Mouse (Mus musculus): ENCODE results near the gene Efcab10. TPM values are rescaled to one million over a fixed set of nuclear protein-coding genes. Genes with fewer than 3 reads are reported as not detected.

The Efcab10 gene
- polyA plus RNA-seq (2012; fragmentation: generic; extraction: Trizol), result not detected

DNA sequence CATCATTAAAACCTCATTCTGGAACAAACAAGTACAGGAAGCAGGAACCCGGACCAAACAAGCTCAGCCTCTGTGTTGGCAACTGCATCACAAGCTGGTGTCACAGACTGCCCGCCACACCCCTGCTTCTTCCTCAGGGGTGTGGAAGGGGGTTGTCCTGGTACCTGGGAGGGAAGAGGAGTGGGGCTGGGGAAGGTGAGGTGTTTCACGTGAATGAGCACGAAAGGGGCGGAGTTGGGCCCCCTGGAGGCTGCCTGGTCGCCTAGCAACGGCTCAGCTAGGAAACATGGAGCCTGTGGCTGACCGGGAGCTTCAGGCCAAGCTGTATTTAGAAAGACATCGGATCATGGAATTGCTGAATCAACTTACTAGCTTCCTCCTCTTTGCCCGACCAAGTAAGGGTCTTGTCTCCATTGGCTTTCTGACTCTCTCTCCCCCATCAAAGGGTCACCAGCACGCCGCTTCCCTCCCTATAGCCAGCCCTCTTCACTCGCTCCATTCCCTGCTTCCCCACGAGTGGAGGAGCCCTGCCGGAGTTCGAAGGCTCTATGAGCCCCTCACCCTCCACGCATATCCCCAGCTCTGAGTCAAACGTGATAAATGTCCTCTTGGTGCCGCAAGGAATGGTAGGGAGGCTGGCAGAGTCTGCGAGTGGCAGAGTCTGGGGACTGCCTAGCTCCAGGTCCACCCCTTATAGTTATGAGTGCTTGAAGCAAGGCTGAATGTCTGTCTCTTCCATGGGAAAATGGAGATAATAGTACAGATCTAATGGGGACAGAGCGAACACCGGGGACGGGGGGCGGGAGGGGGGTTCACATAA lies at the start of gene Efcab10:
Gene Efcab10, plus strand, starts transcription at position 51 of the 820 bp plus-strand sequence.
- Histone ChIP-seq H3K27me3 (ENCODE audit: control insufficient read depth, insufficient read depth, insufficient read length) (peaks cover 11% of the 10 kb centered on the region), H3K4me3 (no peak within 1 kb of the TSS), H3K4me2 (ENCODE audit: low read depth) (no peak within 1 kb of the TSS), H3ac (ENCODE audit: control insufficient read depth, insufficient read length) (no peak within 1 kb of the TSS), H3K79me2 (ENCODE audit: control insufficient read depth, insufficient read depth) (no peaks in the 10 kb centered on the region), H3K36me3 (ENCODE audit: control insufficient read depth, insufficient read depth) (no peaks in the 10 kb centered on the region)
- TF ChIP-seq POLR2A (IDR thresholded peaks at IDR 0.05; ENCODE audit: insufficient read length, low read depth) (no peak), SRF (IDR thresholded peaks at IDR 0.05; ENCODE audit: control insufficient read depth, insufficient read length, low read depth) (no peak), MYOG (IDR thresholded peaks at IDR 0.05; ENCODE audit: control insufficient read depth in 1 of 3, insufficient read depth in 1 of 3, insufficient read length in 2 of 3, low read depth in 2 of 3) (no peak), MYOD1 (IDR thresholded peaks at IDR 0.05; ENCODE audit: control insufficient read depth in 1 of 3, insufficient read length in 2 of 3, low read depth in 2 of 3) (no peak), REST (IDR thresholded peaks at IDR 0.05; ENCODE audit: insufficient read depth, insufficient read length) (no peak), MAX (IDR thresholded peaks at IDR 0.05; ENCODE audit: low read depth) (no peak), TCF3 (IDR thresholded peaks at IDR 0.05; ENCODE audit: insufficient read length, low read depth) (no peak), CEBPB (IDR thresholded peaks at IDR 0.05; ENCODE audit: insufficient read depth, poor library complexity, severe bottlenecking) (no peak)

DNA sequence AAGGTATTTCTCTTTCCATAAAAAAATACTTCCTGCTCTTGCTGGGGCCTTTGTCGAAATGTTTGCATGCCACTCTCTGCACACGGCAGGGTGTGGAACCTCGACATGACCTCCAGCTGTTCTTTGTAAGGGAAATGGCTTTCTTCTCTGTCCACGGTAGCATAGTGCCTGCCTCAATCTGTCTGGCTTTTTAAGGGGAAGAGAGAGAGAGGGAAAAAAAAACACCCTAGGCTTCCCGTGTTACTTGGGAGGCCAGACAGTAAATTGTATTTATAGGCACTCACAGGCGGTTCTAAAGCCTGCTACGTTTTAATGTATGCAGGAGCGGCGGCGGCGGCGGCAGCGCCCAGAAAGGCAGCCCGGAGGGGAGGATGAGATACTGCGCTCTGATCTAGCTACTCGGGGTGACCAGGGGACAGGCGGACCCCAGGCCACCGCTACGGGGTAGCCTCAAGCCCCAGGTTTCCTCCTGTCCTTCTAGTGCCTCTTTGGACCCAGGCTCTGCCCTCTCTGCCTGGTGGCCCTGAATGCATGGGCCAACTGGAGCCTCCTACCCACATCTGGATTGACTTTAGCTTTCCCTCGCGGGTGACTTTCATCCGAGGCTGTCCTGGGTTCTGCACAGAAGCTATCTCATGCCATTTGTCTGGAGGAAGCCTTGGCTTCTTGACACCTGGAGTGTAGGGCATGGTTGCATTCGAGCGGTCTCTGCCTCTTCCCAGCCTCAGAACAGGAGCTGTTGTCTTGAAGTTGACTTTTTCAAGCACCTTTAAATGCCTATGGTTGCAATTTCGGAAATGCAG lies 49.5 kb upstream of the Efcab10 start:
- TF ChIP-seq REST (IDR thresholded peaks at IDR 0.05; ENCODE audit: insufficient read depth, insufficient read length), result no peak
- no peak for TF ChIP-seq MYOG (IDR thresholded peaks at IDR 0.05; ENCODE audit: control insufficient read depth in 1 of 3, insufficient read depth in 1 of 3, insufficient read length in 2 of 3, low read depth in 2 of 3)
- no peak for TF ChIP-seq TCF12 (IDR thresholded peaks at IDR 0.05; ENCODE audit: insufficient read depth, poor library complexity, severe bottlenecking)
- TF ChIP-seq POLR2A (IDR thresholded peaks at IDR 0.05; ENCODE audit: insufficient read length, low read depth), result no peak
- TF ChIP-seq TCF3 (IDR thresholded peaks at IDR 0.05; ENCODE audit: insufficient read length, low read depth), result no peak
- no peak for TF ChIP-seq MAX (IDR thresholded peaks at IDR 0.05; ENCODE audit: low read depth)
- no peak for TF ChIP-seq POLR2AphosphoS2 (IDR thresholded peaks at IDR 0.05; ENCODE audit: insufficient read length, low read depth)
- no peak for TF ChIP-seq USF1 (IDR thresholded peaks at IDR 0.05; ENCODE audit: low read depth)
- no peak for TF ChIP-seq MYOD1 (IDR thresholded peaks at IDR 0.05; ENCODE audit: control insufficient read depth in 1 of 3, insufficient read length in 2 of 3, low read depth in 2 of 3)
- TF ChIP-seq E2F4 (IDR thresholded peaks at IDR 0.05; ENCODE audit: insufficient read depth), result no peak
- TF ChIP-seq CEBPB (IDR thresholded peaks at IDR 0.05; ENCODE audit: insufficient read depth, poor library complexity, severe bottlenecking), result no peak
- TF ChIP-seq SRF (IDR thresholded peaks at IDR 0.05; ENCODE audit: control insufficient read depth, insufficient read length, low read depth), result no peak
- no peak overlapping the region for H3K4me3 ChIP-seq
- no peak overlapping the region for H3K4me2 ChIP-seq (ENCODE audit: low read depth)

DNA sequence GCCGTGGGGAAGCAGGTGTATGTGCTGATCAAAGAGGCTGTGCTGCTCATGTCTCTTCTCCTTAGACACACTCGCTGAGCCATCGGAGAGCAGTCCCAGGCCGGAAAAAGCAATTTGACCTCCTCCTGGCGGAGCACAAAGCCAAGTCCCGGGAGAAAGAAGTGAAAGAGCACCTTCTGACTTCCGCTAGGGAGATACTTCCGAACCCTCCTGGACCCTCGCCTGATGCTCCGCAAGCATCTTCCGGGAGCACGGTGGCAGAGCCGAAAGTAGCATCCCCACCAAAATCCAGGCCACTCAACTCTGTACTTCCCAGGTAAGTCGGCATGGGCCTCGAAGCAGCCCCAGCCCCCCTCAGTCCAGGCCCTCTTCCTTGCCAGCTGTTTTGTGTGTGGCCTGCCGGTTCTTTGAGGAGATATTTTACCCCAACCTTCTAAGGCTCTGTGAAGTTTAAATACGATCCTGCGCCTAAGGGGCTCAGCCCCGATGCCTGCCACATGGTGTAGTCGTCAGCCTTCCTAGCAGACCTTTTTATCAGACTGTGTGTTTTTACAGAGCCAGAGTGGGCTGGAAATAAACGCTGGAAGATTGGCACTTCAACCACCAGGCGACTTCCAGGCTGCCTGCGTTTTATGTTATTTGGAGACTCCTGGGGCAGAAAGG lies 48.8 kb upstream of the Efcab10 start:
- no peak overlapping the region for H3K4me3 ChIP-seq
- no peak overlapping the region for H3K4me2 ChIP-seq (ENCODE audit: low read depth)
- no peaks in the 10 kb centered on the region for H3K79me2 ChIP-seq (ENCODE audit: control insufficient read depth, insufficient read depth)
- TF ChIP-seq E2F4 (IDR thresholded peaks at IDR 0.05; ENCODE audit: insufficient read depth) (no peak), MAX (IDR thresholded peaks at IDR 0.05; ENCODE audit: low read depth) (no peak), USF1 (IDR thresholded peaks at IDR 0.05; ENCODE audit: low read depth) (no peak), CEBPB (IDR thresholded peaks at IDR 0.05; ENCODE audit: insufficient read depth, poor library complexity, severe bottlenecking) (no peak), POLR2AphosphoS2 (IDR thresholded peaks at IDR 0.05; ENCODE audit: insufficient read length, low read depth) (no peak), POLR2A (IDR thresholded peaks at IDR 0.05; ENCODE audit: insufficient read length, low read depth) (no peak), TCF12 (IDR thresholded peaks at IDR 0.05; ENCODE audit: insufficient read depth, poor library complexity, severe bottlenecking) (no peak), MYOG (IDR thresholded peaks at IDR 0.05; ENCODE audit: control insufficient read depth in 1 of 3, insufficient read depth in 1 of 3, insufficient read length in 2 of 3, low read depth in 2 of 3) (no peak), REST (IDR thresholded peaks at IDR 0.05; ENCODE audit: insufficient read depth, insufficient read length) (no peak), SRF (IDR thresholded peaks at IDR 0.05; ENCODE audit: control insufficient read depth, insufficient read length, low read depth) (no peak)
- H3K27me3 ChIP-seq (ENCODE audit: control insufficient read depth, insufficient read depth, insufficient read length), result no peaks in the 10 kb centered on the region
- H3ac ChIP-seq (ENCODE audit: control insufficient read depth, insufficient read length), result no peak overlapping the region
- no peaks in the 10 kb centered on the region for H3K36me3 ChIP-seq (ENCODE audit: control insufficient read depth, insufficient read depth)

More for the DNA sequence above, 49.5 kb upstream of the Efcab10 start:
- no peaks in the 10 kb centered on the region for H3K79me2 ChIP-seq (ENCODE audit: control insufficient read depth, insufficient read depth)
- no peaks in the 10 kb centered on the region for H3K27me3 ChIP-seq (ENCODE audit: control insufficient read depth, insufficient read depth, insufficient read length)
- no peaks in the 10 kb centered on the region for H3K36me3 ChIP-seq (ENCODE audit: control insufficient read depth, insufficient read depth)
- H3ac ChIP-seq (ENCODE audit: control insufficient read depth, insufficient read length), result no peak overlapping the region

DNA sequence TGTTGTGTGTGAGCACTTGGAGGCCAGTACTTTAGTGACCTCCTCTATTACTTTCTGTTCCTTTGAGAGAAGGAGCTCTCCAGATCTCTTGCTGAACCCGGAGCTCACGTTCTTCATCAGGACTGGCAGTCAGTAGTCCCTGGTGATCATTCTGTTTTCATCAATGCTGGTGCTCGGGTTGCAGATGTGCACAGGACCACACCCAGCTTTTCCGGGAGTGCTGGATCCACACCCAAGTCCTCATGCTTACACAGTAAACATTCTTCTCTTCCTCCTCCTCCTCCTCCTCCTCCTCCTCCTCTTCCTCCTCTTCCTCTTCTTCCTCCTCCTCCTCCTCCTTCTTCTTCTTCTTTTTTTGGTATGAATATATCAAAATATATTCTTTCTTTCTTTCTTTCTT lies 42.0 kb upstream of the Efcab10 start:
- Histone ChIP-seq H3K79me2 (ENCODE audit: control insufficient read depth, insufficient read depth) (no peaks in the 10 kb centered on the region), H3K4me3 (no peak overlapping the region), H3K36me3 (ENCODE audit: control insufficient read depth, insufficient read depth) (no peaks in the 10 kb centered on the region), H3K4me2 (ENCODE audit: low read depth) (no peak overlapping the region), H3ac (ENCODE audit: control insufficient read depth, insufficient read length) (no peak overlapping the region), H3K27me3 (ENCODE audit: control insufficient read depth, insufficient read depth, insufficient read length) (no peaks in the 10 kb centered on the region)
- TF ChIP-seq POLR2AphosphoS2 (IDR thresholded peaks at IDR 0.05; ENCODE audit: insufficient read length, low read depth), result no peak
- TF ChIP-seq USF1 (IDR thresholded peaks at IDR 0.05; ENCODE audit: low read depth), result no peak
- no peak for TF ChIP-seq REST (IDR thresholded peaks at IDR 0.05; ENCODE audit: insufficient read depth, insufficient read length)
- TF ChIP-seq MAX (IDR thresholded peaks at IDR 0.05; ENCODE audit: low read depth), result no peak
- TF ChIP-seq TCF12 (IDR thresholded peaks at IDR 0.05; ENCODE audit: insufficient read depth, poor library complexity, severe bottlenecking), result no peak
- no peak for TF ChIP-seq POLR2A (IDR thresholded peaks at IDR 0.05; ENCODE audit: insufficient read length, low read depth)
- no peak for TF ChIP-seq MYOG (IDR thresholded peaks at IDR 0.05; ENCODE audit: control insufficient read depth in 1 of 3, insufficient read depth in 1 of 3, insufficient read length in 2 of 3, low read depth in 2 of 3)
- TF ChIP-seq CEBPB (IDR thresholded peaks at IDR 0.05; ENCODE audit: insufficient read depth, poor library complexity, severe bottlenecking), result no peak
- TF ChIP-seq MYOD1 (IDR thresholded peaks at IDR 0.05; ENCODE audit: control insufficient read depth in 1 of 3, insufficient read length in 2 of 3, low read depth in 2 of 3), result no peak
- TF ChIP-seq TCF3 (IDR thresholded peaks at IDR 0.05; ENCODE audit: insufficient read length, low read depth), result no peak
- no peak for TF ChIP-seq E2F4 (IDR thresholded peaks at IDR 0.05; ENCODE audit: insufficient read depth)
- TF ChIP-seq SRF (IDR thresholded peaks at IDR 0.05; ENCODE audit: control insufficient read depth, insufficient read length, low read depth), result no peak
